Mouse (Mus musculus) heart, embryonic 14.5 days (tissue): ENCODE measurements at regions not wholly inside any gene's neighbourhood (a gene's known extent, or its start where the extent isn't known, plus 50 kb on each side); places are given as distances from the start of the nearest gene placed in this dataset.

Source experiments
- ATAC-seq: fragments of 200-750 bp; cut with Nextera tagmentation; 2 replicates; pipeline ENCODE4 v1.8.0; 2017; ENCODE audit warnings: low read depth, moderate TSS enrichment; ENCODE audit not compliant: insufficient number of reproducible peaks, insufficient read depth, low FRiP score
- H3K27ac ChIP-seq, 2 experiments: fragments of 200-500 bp in 1 of 2; fragments of 300-500 bp in 1 of 2; sonication (generic) in 1 of 2; replicated peaks in 1 of 2; 2 replicates each; pipeline ENCODE4 v1.5.1; 2012 to 2014; ENCODE audit warnings: low read depth in 2 of 2, low read length in 2 of 2, control low read depth in 1 of 2, mild to moderate bottlenecking in 1 of 2, mixed read lengths in 1 of 2; ENCODE audit not compliant: control insufficient read depth in 1 of 2, insufficient read depth in 1 of 2
- H3K27me3 ChIP-seq: fragments of 300-500 bp; sonication (generic); 2 replicates; pipeline ENCODE4 v1.6.1; 2014; ENCODE audit warnings: mild to moderate bottlenecking, low read length, control low read depth; ENCODE audit not compliant: control insufficient read depth, insufficient read depth
- H3K36me3 ChIP-seq: fragments of 300-500 bp; sonication (generic); 2 replicates; pipeline ENCODE4 v1.6.1; 2014; ENCODE audit warnings: mild to moderate bottlenecking, control low read depth, low read length, mixed read lengths; ENCODE audit not compliant: control insufficient read depth, insufficient read depth
- H3K4me1 ChIP-seq, 2 experiments: fragments of 200-500 bp in 1 of 2; fragments of 300-500 bp in 1 of 2; sonication (generic) in 1 of 2; 2 replicates each; pipeline ENCODE4 v1.6.1; 2012 to 2014; ENCODE audit warnings: low read length in 2 of 2, control low read depth in 1 of 2, mixed read lengths in 1 of 2; ENCODE audit not compliant: control insufficient read depth in 2 of 2, insufficient read depth in 2 of 2
- H3K4me2 ChIP-seq: fragments of 300-500 bp; sonication (generic); 2 replicates; pipeline ENCODE4 v1.6.1; 2014; ENCODE audit warnings: mild to moderate bottlenecking, low read length
- H3K4me3 ChIP-seq, 2 experiments: fragments of 200-500 bp in 1 of 2; fragments of 300-500 bp in 1 of 2; sonication (generic) in 1 of 2; 2 replicates each; pipeline ENCODE4 v1.5.1; 2012 to 2014; ENCODE audit warnings: low read length in 2 of 2, mild to moderate bottlenecking in 2 of 2, control low read depth in 1 of 2, low read depth in 1 of 2, moderate library complexity in 1 of 2; ENCODE audit not compliant: control insufficient read depth in 1 of 2, insufficient read depth in 1 of 2
- H3K9ac ChIP-seq: fragments of 300-500 bp; sonication (generic); 2 replicates; pipeline ENCODE4 v1.6.1; 2014; ENCODE audit warnings: mild to moderate bottlenecking, low read length
- H3K9me3 ChIP-seq: fragments of 300-500 bp; sonication (generic); 2 replicates; pipeline ENCODE4 v1.6.1; 2016; ENCODE audit warnings: low read length, control low read depth; ENCODE audit not compliant: control insufficient read depth
- WGBS: fragments of 180-500 bp; shearing (Covaris S2); extraction: QIAGEN DNeasy Blood & Tissue Kit; methylation state at CpG from one replicate; pipeline ENCODE4 v1.1.7; 2014; 5-methylcytosine and 5-hydroxymethylcytosine counted together

- WGBS: 85% methylated on average over 6 of the region's 6 CpGs
- no peak for ATAC-seq
Measured at GRCm38 (mm10) chr16:5313261-5313660, 57.5 kb upstream of the Eef2kmt start.

GRCm38 (mm10) chr16:5311456-5311855, 55.7 kb upstream of the Eef2kmt start:
- peaks cover 20% of the 10 kb centered on the region for H3K27me3 ChIP-seq
- H3K4me1 ChIP-seq: peaks cover 0 to 4% of the 10 kb centered on the region in 2 experiments; a peak in 1 of 4 replicates
- no peaks in the 10 kb centered on the region for H3K9me3 ChIP-seq
- ATAC-seq: no peak
- H3K9ac ChIP-seq: no peak overlapping the region
- no peak overlapping the region for H3K4me3 ChIP-seq
- H3K4me2 ChIP-seq: no peak overlapping the region
- H3K36me3 ChIP-seq: no peaks in the 10 kb centered on the region
- WGBS: 77% methylated on average over 9 of the region's 9 CpGs
- H3K27ac ChIP-seq: no peak overlapping the region

More at GRCm38 (mm10) chr16:5313261-5313660, 57.5 kb upstream of the Eef2kmt start:
- H3K36me3 ChIP-seq: no peaks in the 10 kb centered on the region
- H3K4me2 ChIP-seq: no peak overlapping the region
- H3K27me3 ChIP-seq: peaks cover 4% of the 10 kb centered on the region
- H3K9ac ChIP-seq: no peak overlapping the region
- H3K4me1 ChIP-seq: no peaks in the 10 kb centered on the region
- H3K27ac ChIP-seq: no peak overlapping the region
- H3K4me3 ChIP-seq: no peak overlapping the region
- H3K9me3 ChIP-seq: no peaks in the 10 kb centered on the region

- WGBS: 78% methylated on average over 10 of the region's 10 CpGs
- Histone ChIP-seq H3K4me1 (peaks cover 0 to 4% of the 10 kb centered on the region in 2 experiments; a peak in 1 of 4 replicates), H3K36me3 (no peaks in the 10 kb centered on the region), H3K27ac (no peak overlapping the region), H3K27me3 (peaks cover 20% of the 10 kb centered on the region), H3K4me2 (no peak overlapping the region), H3K4me3 (no peak overlapping the region), H3K9me3 (no peaks in the 10 kb centered on the region), H3K9ac (no peak overlapping the region)
- ATAC-seq: no peak
Measured at GRCm38 (mm10) chr16:5310736-5311135, 55.0 kb upstream of the Eef2kmt start.

GRCm38 (mm10) chr16:5307761-5308160, 52.0 kb upstream of the Eef2kmt start:
- Histone ChIP-seq H3K4me3 (no peak overlapping the region), H3K36me3 (no peaks in the 10 kb centered on the region), H3K27ac (no peak overlapping the region), H3K9me3 (no peaks in the 10 kb centered on the region), H3K4me1 (peaks cover 0 to 4% of the 10 kb centered on the region in 2 experiments; a peak in 1 of 4 replicates), H3K9ac (no peak overlapping the region), H3K4me2 (no peak overlapping the region), H3K27me3 (peaks cover 20% of the 10 kb centered on the region)
- WGBS: 63% methylated on average over 7 of the region's 7 CpGs
- ATAC-seq: no peak

GRCm38 (mm10) chr16:5307249-5307605, 51.4 kb upstream of the Eef2kmt start:
- H3K27me3 ChIP-seq: peaks cover 20% of the 10 kb centered on the region
- H3K36me3 ChIP-seq: no peaks in the 10 kb centered on the region
- H3K4me1 ChIP-seq: peaks cover 0 to 4% of the 10 kb centered on the region in 2 experiments; a peak in 1 of 4 replicates
- no peak overlapping the region for H3K9ac ChIP-seq
- no peak for ATAC-seq
- H3K4me2 ChIP-seq: peak overlapping the region; percentile 76
- H3K9me3 ChIP-seq: no peaks in the 10 kb centered on the region
- no peak overlapping the region for H3K27ac ChIP-seq
- peak overlapping the region; percentile 36 to 39; a peak in 3 of 4 replicates for H3K4me3 ChIP-seq
- 65% methylated on average over 7 of the region's 7 CpGs for WGBS

GRCm38 (mm10) chr16:5306588-5307248, 50.9 kb upstream of the Eef2kmt start:
- peaks cover 20% of the 10 kb centered on the region for H3K27me3 ChIP-seq
- peak overlapping the region; percentile 58; the same call in 1 of the 2 replicates for H3K9ac ChIP-seq
- WGBS: under 1% methylated on average over 36 of the region's 36 CpGs
- peak overlapping the region; percentile 36 to 39 for H3K4me3 ChIP-seq
- H3K9me3 ChIP-seq: no peaks in the 10 kb centered on the region
- H3K4me2 ChIP-seq: peak overlapping the region; percentile 76
- peaks cover 0 to 4% of the 10 kb centered on the region in 2 experiments; a peak in 1 of 4 replicates for H3K4me1 ChIP-seq
- peak; percentile 70; the same call in 1 of the 2 replicates for ATAC-seq
- H3K36me3 ChIP-seq: no peaks in the 10 kb centered on the region
- no peak overlapping the region for H3K27ac ChIP-seq
